Mouse (Mus musculus) yolk sac, embryonic 10.5 days (tissue): ENCODE data around the gene Wdr54.

ENCODE experiments used
- DNase-seq: peaks from one replicate; pipeline ENCODE4 v3.0.0-alpha.2; 2017; ENCODE audit warnings: low spot score

The Wdr54 gene

GRCm38 (mm10) chr6:83156259-83156684 lies at the start of gene Wdr54, which contains the start of gene 1700003E16Rik:
TSS of gene Wdr54 (minus strand) at chr6:83156397.
TSS of gene 1700003E16Rik (plus strand) at chr6:83156404.
- peak; percentile 74 for DNase-seq

GRCm38 (mm10) chr6:83205851-83206250 lies 49.7 kb upstream of the Wdr54 start:
- no peak for DNase-seq

- no peak for DNase-seq
These were observed 47.1 kb upstream of the Wdr54 start for GRCm38 (mm10) chr6:83203320-83203719.

GRCm38 (mm10) chr6:83197345-83198004 lies 41.3 kb upstream of the Wdr54 start:
- DNase-seq: no peak

GRCm38 (mm10) chr6:83193571-83193970 lies 37.4 kb upstream of the Wdr54 start:
- DNase-seq: no peak

GRCm38 (mm10) chr6:83186946-83187345 lies 30.7 kb upstream of the Wdr54 start:
- DNase-seq: no peak

GRCm38 (mm10) chr6:83185895-83186861 lies 30.0 kb upstream of the Wdr54 start:
- peak; percentile 55 for DNase-seq

- DNase-seq: no peak
These were observed 28.8 kb upstream of the Wdr54 start for GRCm38 (mm10) chr6:83184858-83185435.

- no peak for DNase-seq
These were observed 24.4 kb upstream of the Wdr54 start for GRCm38 (mm10) chr6:83180605-83181004.

- DNase-seq: no peak
These were observed 23.4 kb upstream of the Wdr54 start for GRCm38 (mm10) chr6:83179390-83180117.

- no peak for DNase-seq
These were observed 19.8 kb upstream of the Wdr54 start for GRCm38 (mm10) chr6:83175996-83176395.

GRCm38 (mm10) chr6:83172240-83172920 lies 16.2 kb upstream of the Wdr54 start:
- no peak for DNase-seq

GRCm38 (mm10) chr6:83171063-83171462 lies 14.9 kb upstream of the Wdr54 start:
- DNase-seq: no peak

GRCm38 (mm10) chr6:83169872-83170271 lies 13.7 kb upstream of the Wdr54 start:
- no peak for DNase-seq

- DNase-seq: no peak
These were observed 10.0 kb upstream of the Wdr54 start for GRCm38 (mm10) chr6:83166243-83166630.

GRCm38 (mm10) chr6:83165607-83166242 lies 9.5 kb upstream of the Wdr54 start, which contains the start of gene Dctn1:
TSS of gene Dctn1 (plus strand) at chr6:83165920.
- peak; percentile 91 for DNase-seq

- DNase-seq: no peak
These were observed 8.9 kb upstream of the Wdr54 start for GRCm38 (mm10) chr6:83165026-83165606.

GRCm38 (mm10) chr6:83162701-83163100 lies 6.5 kb upstream of the Wdr54 start:
- DNase-seq: peak; percentile 61

GRCm38 (mm10) chr6:83161921-83162641 lies 5.9 kb upstream of the Wdr54 start:
- no peak for DNase-seq

GRCm38 (mm10) chr6:83161442-83161841 lies 5.2 kb upstream of the Wdr54 start:
- DNase-seq: no peak
